Mouse (Mus musculus): ENCODE data around the gene 1700029I15Rik.

DNA sequence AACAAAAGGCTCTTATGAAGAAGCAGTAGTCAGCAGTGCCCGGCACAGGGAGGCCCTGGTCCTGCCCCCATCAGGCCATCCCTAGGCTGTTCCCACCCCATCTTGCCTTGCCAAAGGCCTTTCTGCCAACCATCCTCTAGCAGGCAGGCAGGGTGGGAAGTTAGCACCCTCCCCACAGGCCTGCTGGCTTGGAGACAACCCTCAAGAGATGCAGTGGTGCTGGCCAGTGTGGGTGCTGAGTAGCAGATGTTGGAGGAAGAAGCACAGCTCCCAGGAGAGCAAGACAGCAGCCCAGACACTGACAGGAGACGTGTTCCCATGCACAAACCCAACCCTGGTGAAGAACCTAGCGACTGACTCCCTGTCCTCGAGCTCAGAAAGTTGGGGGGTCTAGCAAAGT is 5.3 kb downstream of the 1700029I15Rik start:
- TF ChIP-seq CTCF (conservative IDR thresholded peaks at IDR 0.05 in 1 of 2, IDR thresholded peaks at IDR 0.05 in 1 of 2; ENCODE audit: low read depth in 2 of 2, low read length in 2 of 2) (no peak), ELF1 (IDR thresholded peaks at IDR 0.05; ENCODE audit: low read depth, low read length) (no peak), POLR2A (IDR thresholded peaks at IDR 0.05; ENCODE audit: low read depth, low read length) (no peak), SMC3 (IDR thresholded peaks at IDR 0.05; ENCODE audit: low read depth, low read length) (no peak), MYC (IDR thresholded peaks at IDR 0.05; ENCODE audit: low read depth, low read length) (no peak), TCF12 (IDR thresholded peaks at IDR 0.05; ENCODE audit: low read depth, low read length) (no peak)
